Mouse (Mus musculus) limb, embryonic 14.5 days (tissue): ENCODE results near the gene Bcorl1. TPM values are rescaled to one million over a fixed set of nuclear protein-coding genes. Genes with fewer than 3 reads are reported as not detected.

Experiments
- ATAC-seq: fragments of 200-750 bp; cut with Nextera tagmentation; 2 replicates; pipeline ENCODE4 v1.8.0; 2017; ENCODE audit warnings: low read depth, moderate number of reproducible peaks, moderate TSS enrichment; ENCODE audit not compliant: low FRiP score
- DNase-seq: peaks from one replicate; pipeline ENCODE4 v3.0.0-alpha.2; 2015; ENCODE audit warnings: low spot score
- H3K27ac ChIP-seq: fragments of 300-500 bp; sonication (generic); replicated peaks from 2 replicates; pipeline ENCODE4 v1.5.1; 2014; ENCODE audit warnings: low read depth, mild to moderate bottlenecking, low read length, moderate library complexity, mixed read lengths
- H3K27me3 ChIP-seq: fragments of 300-500 bp; sonication (generic); 2 replicates; pipeline ENCODE4 v1.6.1; 2014; ENCODE audit warnings: low read length, mixed read lengths; ENCODE audit not compliant: control insufficient read depth, insufficient read depth
- H3K36me3 ChIP-seq: fragments of 300-500 bp; sonication (generic); 2 replicates; pipeline ENCODE4 v1.6.1; 2014; ENCODE audit warnings: mild to moderate bottlenecking, low read length, moderate library complexity, mixed read lengths; ENCODE audit not compliant: control insufficient read depth, insufficient read depth
- H3K4me1 ChIP-seq: fragments of 300-500 bp; sonication (generic); 2 replicates; pipeline ENCODE4 v1.6.1; 2014; ENCODE audit warnings: antibody characterized with exemption, low read length, mixed read lengths; ENCODE audit not compliant: control insufficient read depth, insufficient read depth
- H3K4me2 ChIP-seq: fragments of 300-500 bp; sonication (generic); replicated peaks from 2 replicates; pipeline ENCODE4 v1.6.1; 2014; ENCODE audit warnings: low read depth, mild to moderate bottlenecking, low read length, moderate library complexity; ENCODE audit not compliant: severe bottlenecking
- H3K4me3 ChIP-seq: fragments of 300-500 bp; sonication (generic); replicated peaks from 2 replicates; pipeline ENCODE4 v1.5.1; 2014; ENCODE audit warnings: low read length
- H3K9ac ChIP-seq: fragments of 300-500 bp; sonication (generic); 2 replicates; pipeline ENCODE4 v1.6.1; 2014; ENCODE audit warnings: mild to moderate bottlenecking, low read depth, low read length, moderate library complexity; ENCODE audit not compliant: severe bottlenecking
- H3K9me3 ChIP-seq: fragments of 300-500 bp; sonication (generic); 2 replicates; pipeline ENCODE4 v1.6.1; 2016; ENCODE audit warnings: low read length; ENCODE audit not compliant: control insufficient read depth
- POLR2A ChIP-seq: fragments of 200-500 bp; IDR thresholded peaks from 2 replicates; pipeline ENCODE4 v1.8.0; 2012; ENCODE audit warnings: inconsistent platforms, mild to moderate bottlenecking, moderate library complexity, borderline replicate concordance; ENCODE audit not compliant: insufficient read depth, insufficient read length; ENCODE audit errors: extremely low read depth
- WGBS: fragments of 180-500 bp; shearing (Covaris S2); extraction: QIAGEN DNeasy Blood & Tissue Kit; methylation state at CpG from one replicate; pipeline ENCODE4 v1.1.7; 2014; 5-methylcytosine and 5-hydroxymethylcytosine counted together
- polyA plus RNA-seq, 2 experiments: library from polyadenylated mRNA; depleted of rRNA in 1 of 2; stranded (reverse) in 1 of 2; unstranded in 1 of 2; fragments of >200 nt; fragmentation: Nextera tagmentation in 1 of 2; extraction: Ambion mirVana in 1 of 2; gene quantifications; 2 replicates each; pipeline versions ENCODE4 v1.2.1 to v1.2.3; 2012 to 2014

Gene Bcorl1
- polyA plus RNA-seq, 2 experiments = 6.8 to 7.9 TPM

DNA sequence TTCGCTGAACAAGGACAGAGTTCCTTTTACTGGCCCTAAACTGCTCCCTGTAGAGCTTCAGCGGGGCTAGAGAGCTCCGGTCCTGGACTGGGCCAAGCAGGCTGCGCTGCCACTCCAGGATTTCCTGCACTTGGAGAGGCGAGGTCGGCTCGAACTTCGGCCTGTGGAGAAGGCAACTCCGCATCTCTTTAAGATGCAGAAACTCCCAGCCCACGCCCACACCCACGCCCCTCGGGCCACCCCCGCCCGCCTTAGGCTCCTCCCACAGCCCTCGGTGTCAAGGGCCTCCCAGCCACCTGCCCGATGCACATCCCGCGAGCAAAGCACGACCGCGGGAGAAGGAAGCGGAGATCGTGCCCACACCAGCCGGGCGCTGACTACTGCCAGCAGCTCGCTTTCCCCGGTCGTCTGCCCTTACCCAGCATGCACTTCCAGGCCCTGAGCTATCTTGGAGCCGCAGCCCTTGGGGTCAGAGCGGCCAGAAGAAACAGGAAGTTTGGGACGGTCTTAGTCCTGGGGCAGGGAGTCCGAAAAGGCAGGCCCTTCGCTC, 26.6 kb upstream of the Bcorl1 start:
- no peak for TF ChIP-seq POLR2A
- no peak overlapping the region for H3K27ac ChIP-seq
- H3K27me3 ChIP-seq = no peaks in the 10 kb centered on the region; the same call in 1 of the 2 replicates
- H3K4me3 ChIP-seq = peak overlapping the region; percentile 38
- peak overlapping the region; percentile 34 for H3K9ac ChIP-seq
- no peaks in the 10 kb centered on the region for H3K36me3 ChIP-seq
- no peaks in the 10 kb centered on the region for H3K4me1 ChIP-seq
- H3K4me2 ChIP-seq = peak overlapping the region; percentile 54
- ATAC-seq (peak; percentile 87), DNase-seq (peak; percentile 41)
- 28% methylated on average over 21 of the region's 33 CpGs for WGBS
- no peaks in the 10 kb centered on the region for H3K9me3 ChIP-seq

DNA sequence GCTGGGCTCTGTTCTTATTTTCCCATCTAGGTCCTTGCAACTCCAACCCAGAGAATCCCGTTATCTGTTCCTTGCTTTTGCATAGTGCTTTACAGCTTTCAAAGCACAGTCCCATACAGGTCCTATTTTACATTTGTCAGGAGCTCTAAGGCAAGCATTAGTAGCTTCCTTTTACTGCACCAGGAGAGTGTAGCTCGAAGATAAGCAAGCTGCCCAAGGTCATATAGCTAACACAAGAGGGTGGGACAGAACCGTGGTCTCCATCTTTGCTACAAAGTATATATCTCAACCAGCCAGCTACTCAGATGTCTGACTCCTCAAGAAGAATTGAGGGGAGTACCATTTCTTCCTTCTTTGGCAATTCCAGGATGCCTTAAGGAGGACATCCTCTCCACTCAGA, 23.7 kb upstream of the Bcorl1 start:
- Histone ChIP-seq H3K4me2 (no peak overlapping the region), H3K9ac (no peak overlapping the region), H3K9me3 (no peaks in the 10 kb centered on the region), H3K4me1 (no peaks in the 10 kb centered on the region), H3K36me3 (no peaks in the 10 kb centered on the region), H3K27me3 (no peaks in the 10 kb centered on the region; the same call in 1 of the 2 replicates), H3K4me3 (no peak overlapping the region), H3K27ac (no peak overlapping the region)
- ATAC-seq (no peak), DNase-seq (no peak)
- no peak for TF ChIP-seq POLR2A
- 53% methylated on average over 3 of the region's 3 CpGs for WGBS

DNA sequence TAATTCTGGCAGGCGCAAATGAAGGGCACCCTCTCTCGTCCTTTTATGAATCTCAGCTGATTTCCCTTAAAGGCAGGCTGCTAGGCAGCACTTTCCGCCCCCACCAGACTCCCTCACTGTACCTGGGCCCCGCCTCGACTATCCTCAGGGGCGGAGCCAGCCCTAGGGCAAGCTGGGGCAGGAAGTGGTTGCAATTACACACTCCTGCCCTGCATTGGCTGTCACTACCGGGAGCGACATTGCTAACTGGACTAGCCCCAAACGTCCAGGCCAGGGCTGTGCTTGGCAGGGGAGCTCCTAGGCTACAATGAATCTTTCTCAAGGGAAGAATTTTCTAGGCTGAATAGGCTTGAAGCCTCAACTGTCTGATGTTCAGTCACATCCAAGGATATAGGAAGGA, 23.0 kb upstream of the Bcorl1 start:
- Histone ChIP-seq H3K4me3 (no peak overlapping the region), H3K4me2 (no peak overlapping the region), H3K27ac (no peak overlapping the region), H3K9ac (no peak overlapping the region), H3K36me3 (no peaks in the 10 kb centered on the region), H3K4me1 (no peaks in the 10 kb centered on the region), H3K9me3 (no peaks in the 10 kb centered on the region), H3K27me3 (no peaks in the 10 kb centered on the region; the same call in 1 of the 2 replicates)
- 10% methylated on average over 5 of the region's 9 CpGs for WGBS
- ATAC-seq (no peak), DNase-seq (no peak)
- no peak for TF ChIP-seq POLR2A

GRCm38 (mm10) chrX:48340441-48341049, 613 bp upstream of the Bcorl1 start:
- no peak for DNase-seq
- H3K36me3 ChIP-seq = no peaks in the 10 kb centered on the region
- peak overlapping the region; percentile 52 for H3K4me3 ChIP-seq
- no peak overlapping the region for H3K27ac ChIP-seq
- WGBS = 16% methylated on average over 33 of the region's 35 CpGs
- peak overlapping the region; percentile 68 for H3K4me2 ChIP-seq
- no peaks in the 10 kb centered on the region for H3K27me3 ChIP-seq
- no peaks in the 10 kb centered on the region for H3K4me1 ChIP-seq
- no peak for TF ChIP-seq POLR2A
- peak overlapping the region; percentile 55 for H3K9ac ChIP-seq
- ATAC-seq = no peak
- no peaks in the 10 kb centered on the region for H3K9me3 ChIP-seq

- Histone ChIP-seq H3K4me3 (peak overlapping the region; percentile 52), H3K4me1 (0 out of 2 replicates have a peak, but pooled peaks cover 5% of the 10 kb centered on the region), H3K9ac (peak overlapping the region; percentile 55), H3K27ac (peak overlapping the region; percentile 67), H3K27me3 (no peaks in the 10 kb centered on the region), H3K4me2 (peak overlapping the region; percentile 68), H3K9me3 (no peaks in the 10 kb centered on the region), H3K36me3 (no peaks in the 10 kb centered on the region)
- ATAC-seq (peak; percentile 55), DNase-seq (peak; percentile 38)
- TF ChIP-seq POLR2A = no peak
- 28% methylated on average over 16 of the region's 73 CpGs for WGBS
These were observed 533 bp downstream of the Bcorl1 start for GRCm38 (mm10) chrX:48341621-48342161.
